Mouse (Mus musculus) stomach, embryonic 16.5 days (tissue): ENCODE measurements around the gene Speer4b. TPM values are rescaled to one million over a fixed set of nuclear protein-coding genes. Genes with fewer than 3 reads are reported as not detected.

Experiments used
- ATAC-seq: fragments of 200-750 bp; cut with Nextera tagmentation; 2 replicates; pipeline ENCODE4 v1.8.0; 2017; ENCODE audit warnings: moderate number of reproducible peaks, moderate TSS enrichment; ENCODE audit not compliant: insufficient read depth, low FRiP score
- H3K27ac ChIP-seq: fragments of 300-500 bp; sonication (generic); 2 replicates; pipeline ENCODE4 v1.5.1; 2014; ENCODE audit warnings: low read length
- H3K27me3 ChIP-seq: fragments of 300-500 bp; sonication (generic); 2 replicates; pipeline ENCODE4 v1.6.1; 2014; ENCODE audit warnings: low read length, control low read depth, mixed read lengths; ENCODE audit not compliant: control insufficient read depth, insufficient read depth
- H3K36me3 ChIP-seq: fragments of 300-500 bp; sonication (generic); 2 replicates; pipeline ENCODE4 v1.6.1; 2014; ENCODE audit warnings: low read length; ENCODE audit not compliant: control insufficient read depth, insufficient read depth
- H3K4me1 ChIP-seq: fragments of 300-500 bp; sonication (generic); 2 replicates; pipeline ENCODE4 v1.6.1; 2014; ENCODE audit warnings: low read length, control low read depth, mixed read lengths; ENCODE audit not compliant: control insufficient read depth, insufficient read depth
- H3K4me2 ChIP-seq: fragments of 300-500 bp; sonication (generic); 2 replicates; pipeline ENCODE4 v1.6.1; 2014; ENCODE audit warnings: low read depth, low read length, mixed read lengths
- H3K4me3 ChIP-seq: fragments of 300-500 bp; sonication (generic); replicated peaks from 2 replicates; pipeline ENCODE4 v1.5.1; 2014; ENCODE audit warnings: mild to moderate bottlenecking, low read length
- H3K9ac ChIP-seq: fragments of 300-500 bp; sonication (generic); 2 replicates; pipeline ENCODE4 v1.6.1; 2014; ENCODE audit warnings: low read length
- H3K9me3 ChIP-seq: fragments of 300-500 bp; sonication (generic); replicated peaks from 2 replicates; pipeline ENCODE4 v1.6.1; 2016; ENCODE audit warnings: low read length, control low read depth; ENCODE audit not compliant: control insufficient read depth
- WGBS: fragments of 180-500 bp; shearing (Covaris S2); extraction: QIAGEN DNeasy Blood & Tissue Kit; methylation state at CpG from one replicate; pipeline ENCODE4 v1.1.7; 2014; 5-methylcytosine and 5-hydroxymethylcytosine counted together
- polyA plus RNA-seq: library from polyadenylated mRNA; unstranded; fragments of >200 nt; fragmentation: Nextera tagmentation; extraction: Ambion mirVana; gene quantifications from 2 replicates; pipeline ENCODE4 v1.2.1, GENCODE M21; 2015

Speer4b gene
- polyA plus RNA-seq, 1 experiment from 2014 or later = not detected

DNA sequence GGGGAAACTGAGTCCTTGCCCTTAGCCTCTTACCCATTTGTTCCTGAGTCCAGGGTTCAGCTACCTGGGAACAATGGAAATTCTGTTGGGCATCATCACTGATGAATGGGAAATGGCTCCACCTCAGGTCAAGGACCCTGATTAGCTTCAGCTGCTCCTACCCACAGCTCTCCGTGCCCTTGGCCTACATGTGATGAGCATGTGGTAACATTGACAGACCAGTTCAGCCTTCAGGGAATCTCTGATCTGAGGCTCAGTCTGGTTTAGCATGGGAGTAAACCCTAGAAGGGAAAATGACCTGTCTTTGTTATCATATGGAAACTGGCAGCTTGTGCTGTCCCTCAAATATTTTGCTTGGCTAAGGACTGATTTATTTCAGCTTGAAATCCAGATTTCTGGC lies 43.6 kb downstream of the Speer4b start:
- Histone ChIP-seq H3K4me2 (no peak overlapping the region), H3K9ac (no peak overlapping the region), H3K36me3 (no peaks in the 10 kb centered on the region), H3K4me1 (no peaks in the 10 kb centered on the region), H3K4me3 (no peak overlapping the region), H3K9me3 (no peaks in the 10 kb centered on the region), H3K27ac (no peak overlapping the region), H3K27me3 (no peaks in the 10 kb centered on the region)
- WGBS = 40% methylated on average over 1 of the region's 1 CpGs
- no peak for ATAC-seq

DNA sequence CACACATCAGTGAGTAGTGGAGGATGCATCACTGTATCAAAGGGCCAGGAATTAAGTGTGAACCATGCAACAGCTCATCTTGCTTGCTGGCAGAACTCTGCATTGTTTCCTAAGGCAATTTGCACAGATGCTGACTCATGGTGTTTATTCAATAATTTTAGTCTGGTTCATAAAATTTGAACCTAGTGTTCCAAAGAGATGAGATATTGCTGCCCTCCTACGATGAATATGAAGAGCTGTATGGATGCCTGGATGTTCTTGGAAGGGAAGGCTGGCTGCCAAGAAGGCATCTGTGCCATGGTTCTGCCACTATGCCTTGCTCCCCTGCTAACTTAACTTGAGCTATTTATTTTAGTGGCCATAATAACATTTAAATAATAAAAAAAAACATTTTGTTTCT lies 44.3 kb downstream of the Speer4b start:
- Histone ChIP-seq H3K27ac (no peak overlapping the region), H3K27me3 (no peaks in the 10 kb centered on the region), H3K36me3 (no peaks in the 10 kb centered on the region), H3K4me2 (no peak overlapping the region), H3K4me1 (no peaks in the 10 kb centered on the region), H3K9ac (no peak overlapping the region), H3K9me3 (no peaks in the 10 kb centered on the region), H3K4me3 (no peak overlapping the region)
- WGBS = 77% methylated on average over 1 of the region's 1 CpGs
- ATAC-seq = no peak

DNA sequence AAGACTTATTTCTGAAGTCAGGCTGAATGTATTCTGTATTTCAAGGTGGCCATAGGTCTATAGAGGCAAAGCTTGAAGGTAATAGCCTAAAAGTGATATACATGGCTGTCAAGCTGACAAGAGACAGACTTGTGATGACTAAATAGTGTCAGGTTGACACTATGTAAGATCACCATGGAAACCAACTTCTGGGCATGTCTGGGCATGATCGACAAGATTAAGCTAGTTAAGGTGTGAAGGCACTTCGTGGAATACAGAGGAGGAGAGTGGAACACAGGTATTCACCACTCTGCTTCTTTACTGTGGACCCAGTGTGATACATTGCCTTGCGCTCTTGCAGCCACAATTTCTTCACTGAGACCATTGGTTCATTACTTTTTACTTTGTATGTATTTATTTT lies 46.9 kb downstream of the Speer4b start:
- Histone ChIP-seq H3K9ac (no peak overlapping the region), H3K27me3 (no peaks in the 10 kb centered on the region), H3K27ac (no peak overlapping the region), H3K4me3 (no peak overlapping the region), H3K36me3 (no peaks in the 10 kb centered on the region), H3K9me3 (no peaks in the 10 kb centered on the region), H3K4me1 (no peaks in the 10 kb centered on the region), H3K4me2 (no peak overlapping the region)
- no peak for ATAC-seq
- WGBS = 82% methylated on average over 3 of the region's 3 CpGs

DNA sequence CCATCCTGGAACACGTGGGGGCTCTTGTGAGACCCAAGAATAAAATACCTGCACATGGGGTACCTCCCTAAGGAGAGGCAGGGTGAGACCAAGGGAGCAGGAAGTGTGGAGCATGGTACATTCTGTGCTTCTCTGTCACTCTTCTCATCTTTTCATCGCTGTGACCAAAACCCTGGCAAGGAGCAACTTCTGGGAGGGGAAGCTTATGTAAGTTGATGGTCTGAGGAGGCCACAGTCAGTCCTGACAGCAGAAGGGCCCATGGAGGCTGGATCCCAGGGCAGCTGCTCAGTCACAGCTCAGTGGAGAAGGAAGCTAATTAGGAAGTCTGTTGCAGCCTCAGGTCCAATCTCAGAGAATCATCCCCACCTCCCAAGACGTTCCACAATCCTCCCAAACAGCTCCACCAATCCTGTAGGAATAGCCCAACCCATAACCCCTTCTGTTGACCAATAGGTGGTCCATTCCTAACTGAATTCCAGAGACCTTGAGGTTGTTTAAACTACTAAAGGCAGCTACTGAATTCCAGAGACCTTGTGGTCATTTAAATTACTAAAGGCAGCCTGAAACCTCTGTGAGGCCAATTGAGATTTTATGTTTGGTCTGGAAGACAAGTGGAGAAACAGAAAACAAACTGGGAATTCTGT lies 47.9 kb downstream of the Speer4b start:
- no peak for ATAC-seq
- H3K27me3 ChIP-seq = no peaks in the 10 kb centered on the region
- H3K4me1 ChIP-seq = no peaks in the 10 kb centered on the region
- H3K9ac ChIP-seq = no peak overlapping the region
- no peaks in the 10 kb centered on the region for H3K9me3 ChIP-seq
- WGBS = 31% methylated on average over 3 of the region's 3 CpGs
- H3K4me3 ChIP-seq = no peak overlapping the region
- no peaks in the 10 kb centered on the region for H3K36me3 ChIP-seq
- no peak overlapping the region for H3K27ac ChIP-seq
- no peak overlapping the region for H3K4me2 ChIP-seq
